Mouse (Mus musculus): ENCODE measurements around the gene Fbln1.

GRCm38 (mm10) chr15:85186916-85187315, 18.8 kb upstream of the Fbln1 start:
- TF ChIP-seq CTCF (IDR thresholded peaks at IDR 0.05; ENCODE audit: extremely low read depth, insufficient read depth, insufficient read length, insufficient replicate concordance) (no peak), POLR2A (IDR thresholded peaks at IDR 0.05; ENCODE audit: low read depth, low read length) (no peak)

All from spleen, adult 2 months (tissue).